Mouse (Mus musculus) megakaryocyte progenitor cell, adult 5-6 weeks (primary cell): ENCODE results near the gene Gm12166. TPM values are rescaled to one million over a fixed set of nuclear protein-coding genes. Genes with fewer than 3 reads are reported as not detected.

ENCODE experiments used
- ATAC-seq: replicated peaks from 2 replicates; pipeline ENCODE4 v1.8.0; 2016; ENCODE audit warnings: mild to moderate bottlenecking, moderate TSS enrichment, inconsistent platforms; ENCODE audit not compliant: poor library complexity
- total RNA-seq, 2 experiments: library from RNA; stranded (forward) in 1 of 2; stranded (reverse) in 1 of 2; fragments of 157-497, 149-512 nt in 1 of 2; fragments of 200-1000 nt in 1 of 2; gene quantifications; 2 replicates each; pipeline versions ENCODE4 v1.2.3 to v1.2.4; 2015 to 2017

Gene Gm12166
- 18.5 and 19.4 TPM in 2 replicates for total RNA-seq (2015)
- total RNA-seq (2017): 13.0 and 26.7 TPM in 2 replicates

GRCm38 (mm10) chr11:46052105-46052659, at the start of gene Gm12166:
Gm12166 (minus strand) TSS chr11:46052321.
- ATAC-seq: peak; percentile 78

- ATAC-seq: no peak
Observed at GRCm38 (mm10) chr11:46097062-46097461, 44.9 kb upstream of the Gm12166 start.

GRCm38 (mm10) chr11:46096265-46096649, 44.1 kb upstream of the Gm12166 start:
- ATAC-seq: no peak

GRCm38 (mm10) chr11:46095477-46096264, 43.5 kb upstream of the Gm12166 start:
- ATAC-seq: no peak

- no peak for ATAC-seq
Observed at GRCm38 (mm10) chr11:46092121-46092520, 40.0 kb upstream of the Gm12166 start.

GRCm38 (mm10) chr11:46090951-46091667, 39.0 kb upstream of the Gm12166 start:
- ATAC-seq: peak; percentile 93

- ATAC-seq: peak; percentile 16; the same call in 1 of the 2 replicates
Observed at GRCm38 (mm10) chr11:46090036-46090725, 38.1 kb upstream of the Gm12166 start.

- ATAC-seq: no peak
Observed at GRCm38 (mm10) chr11:46089081-46089713, 37.1 kb upstream of the Gm12166 start.

GRCm38 (mm10) chr11:46086446-46086845, 34.3 kb upstream of the Gm12166 start:
- ATAC-seq: no peak

GRCm38 (mm10) chr11:46085398-46086163, 33.5 kb upstream of the Gm12166 start:
- no peak for ATAC-seq

GRCm38 (mm10) chr11:46084568-46084967, 32.4 kb upstream of the Gm12166 start:
- no peak for ATAC-seq

- ATAC-seq: no peak
Observed at GRCm38 (mm10) chr11:46083835-46084444, 31.8 kb upstream of the Gm12166 start.

GRCm38 (mm10) chr11:46083405-46083804, 31.3 kb upstream of the Gm12166 start:
- peak; percentile 39; the same call in 1 of the 2 replicates for ATAC-seq

- no peak for ATAC-seq
Observed at GRCm38 (mm10) chr11:46081075-46081474, 29.0 kb upstream of the Gm12166 start.

GRCm38 (mm10) chr11:46077732-46078375, 25.7 kb upstream of the Gm12166 start:
- peak; percentile 87 for ATAC-seq

GRCm38 (mm10) chr11:46077304-46077703, 25.2 kb upstream of the Gm12166 start:
- peak; percentile 4; the same call in 1 of the 2 replicates for ATAC-seq

- ATAC-seq: peak; percentile 74
Observed at GRCm38 (mm10) chr11:46076442-46077158, 24.5 kb upstream of the Gm12166 start.

GRCm38 (mm10) chr11:46075507-46075906, 23.4 kb upstream of the Gm12166 start:
- no peak for ATAC-seq
